Mouse (Mus musculus) skeletal muscle tissue, adult 2 months (tissue): ENCODE data around the gene Tcf21.
A peak's percentile ranks its signal among the peaks of the same experiment; 100 is the strongest.

ENCODE experiments used
- DNase-seq: peaks from one replicate; pipeline ENCODE4 v3.0.0-alpha.2; 2012; ENCODE audit warnings: low read depth, low spot score

The Tcf21 gene

DNA sequence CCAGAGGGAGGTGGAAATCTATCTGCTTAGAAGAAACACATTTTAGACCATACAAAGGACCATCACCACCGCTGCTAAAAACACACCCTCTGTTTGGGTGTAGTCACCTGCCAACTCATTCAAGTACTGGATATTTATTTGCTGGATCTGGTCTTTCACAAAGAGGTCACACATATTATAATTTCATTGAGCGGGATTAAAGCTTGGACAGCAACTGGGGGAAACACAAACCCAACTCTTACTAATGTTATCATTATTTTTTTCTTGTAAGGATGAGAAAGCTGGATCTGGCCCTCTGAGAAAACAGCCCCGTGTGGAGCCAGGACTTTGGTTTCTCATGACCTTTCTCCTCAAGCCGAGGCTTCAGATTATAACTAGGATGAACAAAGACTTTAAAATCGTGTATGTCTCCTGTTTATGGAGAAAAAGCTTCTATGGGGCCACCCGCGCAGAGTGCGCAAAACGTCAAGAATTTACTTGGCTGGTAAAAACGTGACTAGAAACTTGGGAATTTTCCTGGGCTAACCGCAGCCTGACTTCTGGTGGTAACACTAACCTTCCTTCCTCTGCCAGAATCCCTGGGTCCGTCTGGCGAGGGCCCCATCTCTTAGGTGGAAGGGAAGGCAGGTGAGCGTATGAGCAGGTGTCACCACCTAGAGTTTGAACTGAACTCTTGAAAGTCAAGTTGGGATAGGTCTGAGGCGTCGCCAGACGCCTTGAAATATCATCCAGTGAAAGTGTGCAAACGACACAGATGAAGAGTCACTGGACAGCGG is 4.3 kb downstream of the Tcf21 start:
- no peak for DNase-seq

DNA sequence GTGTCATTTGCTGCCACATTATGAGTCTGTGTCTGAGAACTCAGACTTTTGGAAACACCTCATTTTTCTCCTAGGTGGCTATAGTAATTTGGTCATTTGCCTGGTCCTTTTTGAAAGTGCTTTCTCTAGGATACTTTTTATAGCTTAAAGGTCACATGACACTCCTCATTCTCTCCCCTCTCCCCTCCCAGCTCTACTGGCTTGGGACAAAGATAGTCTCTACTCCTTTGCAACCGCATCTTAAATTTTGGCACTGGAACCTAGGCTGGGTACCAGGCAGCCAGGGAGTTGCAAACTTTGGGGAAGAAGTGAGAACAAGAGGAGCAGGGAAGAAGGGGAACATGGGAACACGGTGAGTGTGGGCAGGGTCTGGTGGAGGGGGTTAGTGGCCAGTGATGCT is 5.2 kb downstream of the Tcf21 start:
- DNase-seq = no peak

DNA sequence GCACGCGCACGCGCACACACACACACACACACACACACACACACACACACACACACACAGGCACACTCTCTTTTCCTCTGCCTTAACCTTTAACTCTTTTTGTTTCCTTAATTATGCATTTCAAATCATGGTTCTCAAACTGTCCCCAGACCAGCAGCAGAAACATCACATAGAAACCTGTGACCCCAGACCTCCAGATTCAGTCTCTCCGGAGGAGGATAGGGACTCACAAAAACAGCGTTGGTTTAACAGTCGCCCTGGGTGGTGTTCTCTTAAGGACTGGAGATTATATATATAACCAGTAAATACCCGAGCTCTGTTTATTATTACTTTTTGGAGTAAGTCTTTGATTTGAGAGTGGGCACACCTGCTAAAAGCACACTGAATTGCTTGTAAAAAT is 5.7 kb downstream of the Tcf21 start:
- no peak for DNase-seq

DNA sequence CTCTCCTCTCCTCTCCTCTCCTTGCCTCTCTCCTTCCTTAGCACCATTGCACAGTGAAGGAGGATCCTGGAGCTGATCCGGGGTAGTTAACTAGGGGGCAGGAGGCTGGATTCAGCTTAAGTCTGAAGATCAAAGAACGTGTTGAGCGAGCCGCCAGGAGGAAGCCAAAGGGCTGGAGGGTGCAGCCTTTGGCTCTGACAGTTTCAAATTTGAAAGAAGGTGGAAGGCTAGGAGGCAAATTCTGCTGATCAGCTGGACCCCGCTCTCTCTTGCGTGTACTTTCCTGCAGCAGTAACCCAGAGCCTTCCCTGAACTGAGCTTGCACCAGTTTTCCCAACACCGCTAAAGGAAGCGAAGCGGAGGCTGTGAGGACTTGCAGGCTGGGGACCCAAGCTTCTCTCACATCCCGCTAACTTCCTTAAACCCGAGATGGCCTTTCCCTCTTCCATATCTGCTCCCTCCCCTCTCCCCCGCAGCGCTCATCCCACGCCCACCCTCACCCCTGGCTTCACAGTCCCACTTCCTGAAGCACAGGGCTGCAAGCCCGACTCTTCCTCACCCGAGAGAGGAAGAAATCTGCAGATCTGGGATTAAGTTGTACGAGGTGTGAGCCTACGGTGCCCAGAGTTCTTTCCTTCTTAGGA is 6.5 kb downstream of the Tcf21 start:
- no peak for DNase-seq

DNA sequence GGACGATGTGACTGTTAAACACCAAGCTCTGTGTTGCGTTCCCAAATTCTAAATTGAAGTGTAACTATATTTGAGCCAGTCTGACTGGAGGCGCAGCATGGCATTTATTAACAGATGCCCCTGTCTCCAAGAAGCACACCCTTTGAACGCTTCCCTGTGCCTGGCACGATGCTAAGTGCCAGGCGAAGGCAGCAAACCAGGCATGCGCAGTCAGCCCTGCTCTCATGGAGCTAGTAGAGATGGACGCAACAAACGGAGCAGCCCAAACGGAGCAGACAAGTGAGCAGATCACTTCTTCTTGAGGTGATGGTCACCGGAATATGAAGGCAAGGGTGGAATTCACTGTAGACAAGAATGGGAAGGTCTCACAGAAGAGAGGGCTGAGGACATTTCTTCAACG is 8.1 kb downstream of the Tcf21 start:
- no peak for DNase-seq

DNA sequence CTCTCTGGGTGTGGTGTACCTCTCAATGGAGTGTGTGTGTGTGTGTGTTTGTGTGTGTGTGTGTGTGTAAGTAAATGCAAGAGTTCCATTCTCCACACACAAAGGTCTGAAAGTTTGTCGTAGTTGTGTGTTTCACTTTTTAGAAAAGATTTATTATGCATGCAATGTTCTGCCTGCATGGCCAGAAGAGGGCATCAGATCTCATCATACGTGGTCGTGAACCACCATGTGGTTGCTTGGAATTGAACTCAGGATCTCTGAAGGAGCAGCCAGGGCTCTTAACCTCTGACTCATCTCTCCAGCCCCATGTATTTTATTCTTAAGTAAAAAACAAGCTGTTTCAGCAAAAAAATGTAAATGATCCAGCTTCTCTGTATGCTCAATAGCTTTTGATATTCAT is 37.3 kb downstream of the Tcf21 start:
- DNase-seq = no peak

GRCm38 (mm10) chr10:22781466-22781865 is 38.5 kb downstream of the Tcf21 start:
- DNase-seq = no peak

DNA sequence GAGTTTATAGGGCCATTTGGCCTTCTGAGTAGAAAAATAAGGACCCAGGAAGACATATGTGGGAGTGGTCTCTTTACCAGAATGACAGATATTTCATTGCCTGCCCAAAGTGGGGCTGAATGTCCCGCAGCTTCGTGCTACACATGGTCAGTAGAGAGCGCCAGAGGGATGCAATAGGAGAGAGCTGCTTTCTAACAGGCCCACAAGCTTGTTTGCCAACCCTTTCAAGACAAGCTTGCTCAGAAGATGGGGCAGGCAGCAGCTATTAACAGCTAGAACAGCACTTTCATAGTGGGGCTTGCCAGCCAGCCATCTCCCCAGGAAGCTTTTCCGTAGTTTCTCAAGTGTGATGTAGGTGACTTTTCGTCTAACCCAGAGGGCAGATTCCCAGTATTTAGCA is 42.0 kb downstream of the Tcf21 start:
- DNase-seq = peak; percentile 4

DNA sequence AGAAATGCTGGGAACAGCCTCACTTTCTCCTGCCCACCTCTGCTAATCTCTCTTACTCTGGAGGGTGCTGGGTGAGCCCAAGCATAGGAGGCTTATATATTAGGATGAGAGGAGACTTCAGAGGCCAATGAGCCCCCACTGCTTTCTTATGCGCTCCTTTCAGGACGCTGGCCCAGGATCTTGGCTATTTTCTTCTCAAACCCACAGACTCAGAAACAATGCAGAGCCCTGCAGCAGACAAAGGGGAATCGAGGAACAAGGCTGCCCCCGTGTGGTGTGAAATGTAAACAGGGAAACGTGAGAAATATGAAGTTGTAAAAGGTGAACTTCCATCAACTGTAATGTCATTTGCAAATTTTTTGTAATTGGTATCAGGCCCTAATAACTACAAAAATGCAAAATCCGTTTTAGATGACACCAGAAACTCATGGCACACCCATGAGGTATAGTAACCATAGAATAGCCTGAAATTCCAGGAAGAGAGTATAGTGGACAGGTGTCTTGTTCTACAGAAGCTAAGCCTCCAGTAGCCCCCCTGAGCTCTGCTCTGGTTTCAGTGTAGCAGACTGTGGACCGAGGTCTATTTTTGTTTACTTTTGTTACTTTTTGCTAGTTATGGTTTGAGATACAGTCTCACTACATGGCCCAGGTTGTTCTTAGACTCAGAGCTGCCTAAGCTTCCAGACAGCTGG is 43.8 kb downstream of the Tcf21 start:
- DNase-seq = no peak

DNA sequence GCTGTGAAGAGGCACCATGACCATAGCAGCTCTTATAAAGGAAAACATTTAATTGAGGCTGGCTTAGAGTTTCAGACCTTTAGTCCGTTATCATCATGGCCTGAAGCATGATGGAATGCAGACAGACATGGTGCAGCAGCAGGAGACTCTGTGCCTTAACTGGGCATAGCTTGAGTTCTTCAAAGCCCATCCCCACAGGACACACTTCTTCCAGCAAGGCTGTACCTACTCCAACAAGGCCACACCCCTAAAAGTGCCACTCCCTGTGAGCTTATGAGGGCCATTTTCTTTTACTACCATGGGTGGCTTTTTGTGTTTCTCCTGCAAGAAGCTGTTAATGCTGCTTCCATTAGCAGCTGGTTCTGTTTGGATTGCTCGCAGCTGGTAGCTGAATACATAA is 44.5 kb downstream of the Tcf21 start:
- no peak for DNase-seq

- no peak for DNase-seq
Measured at GRCm38 (mm10) chr10:22774626-22775025, 45.3 kb downstream of the Tcf21 start.
